Mouse (Mus musculus): Measurements from ENCODE around the gene Arhgef10l. TPM values are rescaled to one million over a fixed set of nuclear protein-coding genes. Genes with fewer than 3 reads are reported as not detected.

The Arhgef10l gene
- total RNA-seq, 2 experiments from 2014 or later: 45.5 to 60.7 TPM

DNA sequence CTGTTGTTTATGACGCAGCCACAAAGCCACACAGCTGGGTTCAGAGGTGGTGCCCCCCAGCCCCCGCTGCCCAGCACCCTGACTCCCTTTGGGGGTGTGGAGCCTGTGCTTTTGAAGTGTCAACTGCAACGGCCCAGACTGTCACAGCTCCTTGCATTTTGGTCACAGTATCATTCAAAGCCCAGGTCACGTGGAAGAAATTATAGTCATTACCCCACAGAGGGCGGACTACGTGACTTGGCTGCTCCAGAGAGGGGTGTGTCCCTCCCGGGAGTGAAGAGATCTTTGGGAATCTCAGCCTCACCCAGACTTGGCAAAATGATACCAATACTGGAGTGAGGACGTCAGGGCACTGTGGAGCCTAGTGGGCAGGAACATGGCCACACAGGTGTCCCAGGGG, 190.6 kb downstream of the Arhgef10l start:
- DNase-seq (ENCODE audit: low spot score in 2 of 2): no peak

- peak; percentile 58 to 69 for DNase-seq (ENCODE audit: low spot score in 2 of 2)
These were observed 195.9 kb downstream of the Arhgef10l start for GRCm38 (mm10) chr4:140469760-140470452.

- no peak for DNase-seq (ENCODE audit: low spot score in 2 of 2)
These were observed 198.5 kb downstream of the Arhgef10l start for GRCm38 (mm10) chr4:140467254-140467791.

Small RNA genes lying within 50 kb of the gene (microRNA-seq; reads per million reads assigned to microRNA genes)
- gene Gm23045: 0 reads per million in 2 experiments

Other genes with a start within 250 kb of the Arhgef10l start
- gene Rcc2, start 34.5 kb upstream of the Arhgef10l start, total RNA-seq (2021): 10 to 100 TPM; 64.7 to 68.5 TPM
- gene Padi6, start 76.6 kb upstream of the Arhgef10l start, total RNA-seq (2021): under 1 TPM; 0.21 to 0.69 TPM
- gene Padi4, start 108.2 kb upstream of the Arhgef10l start, total RNA-seq (2021): not detected
- gene Padi3, start 144.6 kb upstream of the Arhgef10l start, total RNA-seq (2021): under 1 TPM in 1 of 2 experiments, not detected in 1; 0.11 TPM
- not detected for gene Padi1, start 179.8 kb upstream of the Arhgef10l start, total RNA-seq (2021)
- 1 to 10 TPM; 8.0 to 9.6 TPM for gene Padi2, start 240.3 kb upstream of the Arhgef10l start, total RNA-seq (2021)